Mouse (Mus musculus) layer of hippocampus, postnatal 36 days (tissue): ENCODE data around the gene Smarcc2. TPM values are rescaled to one million over a fixed set of nuclear protein-coding genes. Genes with fewer than 3 reads are reported as not detected.

Experiments used
- DNase-seq, 2 experiments: peaks; one replicate each; pipeline ENCODE4 v3.0.0; 2022
- total RNA-seq, 2 experiments: library from RNA; stranded (reverse); gene quantifications; 2 replicates each; pipeline ENCODE4 v1.2.3; 2021

The Smarcc2 gene
- total RNA-seq, result 100 to 1,000 TPM; 226 to 234 TPM

DNA sequence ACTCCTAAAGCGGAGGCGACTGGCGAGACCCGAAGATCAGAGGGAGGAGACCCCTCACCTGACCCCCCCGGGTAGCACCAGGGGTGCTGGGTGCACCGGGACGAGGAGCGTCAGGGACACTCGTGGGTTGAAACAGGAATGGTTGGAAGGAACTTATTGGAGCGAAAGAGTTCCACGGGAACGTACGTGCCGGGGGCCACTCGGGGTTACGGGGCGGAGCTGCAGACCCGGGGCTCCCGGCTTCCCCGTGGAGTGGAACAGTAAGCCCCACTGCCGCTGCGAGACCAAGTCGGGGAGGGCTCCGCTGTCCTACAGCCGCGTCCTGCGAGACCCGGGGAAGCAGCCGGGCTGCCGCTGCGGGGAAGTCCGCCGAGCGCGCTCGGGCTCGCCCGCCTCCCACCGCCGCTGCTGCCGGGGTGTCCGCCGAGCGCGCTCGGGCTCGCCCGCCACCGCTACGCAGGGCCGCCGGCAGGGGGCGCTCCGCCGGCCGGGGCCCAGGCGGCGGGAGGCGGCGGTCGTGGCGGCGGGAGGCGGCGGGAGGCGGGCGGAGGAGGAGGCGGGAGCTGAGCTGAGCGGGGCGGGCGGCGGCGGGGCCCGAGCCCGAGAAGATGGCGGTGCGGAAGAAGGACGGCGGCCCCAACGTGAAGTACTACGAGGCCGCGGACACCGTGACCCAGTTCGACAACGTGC, at the start of gene Smarcc2:
Gene Smarcc2, plus strand, starts transcription at position 530 of the 690 bp plus-strand sequence.
- peak; percentile 75 to 82 for DNase-seq

DNA sequence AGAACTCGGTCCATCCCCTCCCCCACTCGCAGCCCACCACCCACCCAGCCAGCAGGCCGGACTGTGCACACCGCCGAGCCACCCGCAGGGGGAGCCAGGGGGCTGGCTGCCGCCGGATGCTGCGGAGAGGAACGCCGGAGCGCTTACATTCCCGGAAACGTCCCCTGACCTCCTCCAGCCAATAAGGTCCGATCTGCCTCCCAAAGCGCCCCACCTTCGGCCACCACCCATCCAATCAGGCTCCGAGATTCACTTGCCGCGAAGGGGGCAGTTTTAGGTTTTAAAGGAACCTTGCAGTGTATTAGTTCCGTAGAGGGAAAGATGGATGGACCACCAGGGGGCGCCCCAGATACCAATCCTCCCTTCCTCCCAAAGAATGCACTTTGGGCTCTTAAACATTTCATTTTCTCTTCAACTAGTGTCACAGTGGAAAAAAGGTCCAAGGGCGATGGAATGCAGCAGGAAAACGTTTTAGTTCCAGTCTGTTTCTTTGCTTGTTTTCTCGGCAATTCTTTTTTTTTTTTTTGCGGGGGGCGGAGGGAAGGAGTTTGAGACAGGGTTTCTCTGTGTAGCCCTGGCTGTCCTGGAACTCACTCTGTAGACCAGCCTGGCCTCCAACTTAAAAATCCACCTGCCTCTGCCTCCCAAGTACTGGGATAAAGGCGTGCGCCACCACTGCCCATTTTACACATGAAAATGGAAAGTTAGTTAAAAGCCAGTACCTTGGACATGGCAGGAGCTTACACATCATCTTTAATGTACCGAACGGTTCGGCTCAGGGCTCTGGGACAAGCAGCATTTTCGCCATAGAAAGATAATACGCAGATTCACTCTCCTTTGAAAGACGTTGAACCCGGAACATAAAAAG, 49.1 kb upstream of the Smarcc2 start:
- peak; percentile 96 to 97 for DNase-seq

DNA sequence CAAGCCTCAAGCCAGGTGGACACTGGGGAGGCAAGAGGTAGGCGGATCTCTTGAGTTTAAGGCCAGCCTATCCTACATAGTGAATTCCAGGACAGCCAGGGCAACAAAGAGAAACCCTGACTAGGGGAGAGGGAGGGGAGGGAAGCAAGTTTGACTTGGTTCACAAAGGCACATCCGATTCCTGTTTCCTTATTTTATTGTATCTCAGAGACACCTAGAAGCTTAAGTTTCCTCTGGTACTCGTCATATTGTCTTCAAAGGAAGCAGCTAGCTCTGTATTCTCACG, 48.5 kb upstream of the Smarcc2 start:
- DNase-seq, result no peak

DNA sequence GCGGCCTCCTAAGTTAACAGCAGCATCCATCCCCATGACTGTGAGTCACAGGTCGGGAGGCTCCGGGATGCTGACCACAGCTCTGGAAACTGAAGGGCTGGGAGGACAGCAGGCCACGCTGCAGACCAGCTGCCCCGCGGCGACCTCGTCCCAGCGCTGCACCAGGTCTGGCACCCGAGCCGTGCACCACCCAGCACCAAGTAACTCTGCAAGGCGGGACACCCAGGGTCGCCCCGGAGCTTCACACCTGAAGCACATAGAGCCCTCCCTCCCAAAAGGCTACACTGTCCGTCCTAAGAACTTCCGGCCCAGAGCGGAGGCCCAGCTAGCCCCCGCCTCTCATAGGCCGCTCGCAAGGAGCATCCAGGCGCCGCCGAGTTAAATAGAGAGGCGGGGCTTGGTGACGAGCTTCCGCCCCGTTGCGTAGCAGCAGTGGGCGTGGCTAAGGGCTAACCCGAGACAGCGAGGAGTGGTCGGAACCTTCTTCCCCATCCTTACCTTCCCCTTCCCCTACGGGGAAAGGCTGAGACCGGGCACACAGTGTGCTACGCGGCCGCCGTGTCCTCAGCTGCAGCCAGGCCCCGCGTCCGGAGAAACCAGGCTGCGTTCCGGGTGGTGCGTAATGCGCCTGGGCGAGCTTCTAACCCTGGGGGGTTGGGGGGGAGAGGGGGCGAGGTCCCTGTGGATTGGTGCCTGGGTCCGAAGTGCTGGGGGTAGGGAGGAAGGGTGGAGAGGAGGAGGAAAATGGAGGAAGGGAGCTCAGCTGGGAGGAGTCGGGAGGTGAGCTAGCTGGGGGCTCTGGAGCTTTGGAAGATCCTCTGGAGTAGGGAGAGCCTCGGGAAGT, 47.6 kb upstream of the Smarcc2 start, which contains the start of the genes Nabp2 and Rnf41:
Gene Nabp2, minus strand, starts transcription at position 282 of the 844 bp plus-strand sequence.
Gene Rnf41, plus strand, starts transcription at position 447 of the 844 bp plus-strand sequence.
- peak; percentile 95 to 96 for DNase-seq

GRCm38 (mm10) chr10:128412055-128412381, 47.0 kb upstream of the Smarcc2 start:
- no peak for DNase-seq

GRCm38 (mm10) chr10:128412558-128412957, 46.5 kb upstream of the Smarcc2 start:
- no peak for DNase-seq

GRCm38 (mm10) chr10:128413076-128413475, 46.0 kb upstream of the Smarcc2 start:
- DNase-seq, result no peak

GRCm38 (mm10) chr10:128414848-128415247, 44.2 kb upstream of the Smarcc2 start:
- DNase-seq, result no peak

- DNase-seq, result no peak
Observed at GRCm38 (mm10) chr10:128422426-128422825, 36.6 kb upstream of the Smarcc2 start.

DNA sequence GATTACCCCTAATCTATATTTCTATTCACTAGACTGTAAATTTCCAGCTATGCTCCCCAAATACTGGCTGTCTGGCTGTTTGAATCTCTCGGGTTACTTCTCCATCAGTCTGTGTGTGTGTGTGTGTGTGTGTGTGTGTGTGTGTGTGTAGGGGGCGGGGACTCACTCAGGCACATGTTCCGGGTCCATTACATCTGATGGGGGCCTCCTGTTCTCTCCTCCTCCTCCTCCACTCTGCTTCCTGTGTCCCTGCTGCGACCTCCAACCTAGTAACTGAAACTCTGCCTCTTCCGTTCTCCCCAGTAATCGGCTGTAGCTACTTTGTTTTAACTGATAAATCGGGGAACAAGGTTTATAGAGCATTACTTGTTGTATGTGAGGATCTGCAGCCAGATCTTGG, 34.4 kb upstream of the Smarcc2 start:
- no peak for DNase-seq

- no peak for DNase-seq
Observed at GRCm38 (mm10) chr10:128425260-128425659, 33.8 kb upstream of the Smarcc2 start.

GRCm38 (mm10) chr10:128429052-128429451, 30.0 kb upstream of the Smarcc2 start:
- DNase-seq, result no peak

DNA sequence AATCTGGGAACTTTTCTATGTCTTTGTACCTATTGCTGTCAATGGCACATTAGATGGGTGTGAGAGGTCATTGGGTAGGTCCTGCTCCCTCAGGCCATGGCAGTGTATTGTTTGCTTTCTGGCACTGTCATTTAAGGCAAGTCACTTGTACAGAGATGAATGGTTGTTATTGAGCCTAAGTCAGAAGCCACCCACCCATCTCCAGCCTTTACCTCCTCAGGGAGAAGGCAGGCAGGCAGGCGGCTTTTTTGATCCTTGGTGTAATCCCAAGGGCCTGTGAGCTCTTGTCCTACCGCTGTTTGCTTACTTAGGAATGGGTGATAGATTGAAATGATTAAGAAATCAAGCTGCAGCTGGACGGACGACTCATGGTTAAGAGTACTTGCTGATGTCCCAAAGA, 29.6 kb upstream of the Smarcc2 start:
- no peak for DNase-seq

DNA sequence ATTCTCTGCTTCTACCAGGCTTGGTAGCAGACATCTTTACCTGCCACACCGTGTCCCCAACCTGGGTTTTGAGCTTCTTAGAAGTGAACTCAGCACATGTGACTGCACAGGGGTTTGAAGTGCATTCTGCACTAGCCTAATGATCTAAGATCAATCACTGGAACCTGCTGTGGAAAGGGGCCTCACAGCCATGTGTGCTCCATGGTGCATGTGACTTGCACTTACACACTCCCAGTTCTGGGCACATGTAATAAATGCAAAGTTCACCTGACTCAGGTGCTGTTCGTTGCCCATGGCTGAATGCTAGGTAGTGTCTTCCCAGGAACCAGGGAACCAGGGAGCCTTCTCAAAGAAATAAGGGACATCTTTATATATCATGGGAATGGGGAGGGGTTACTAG, 25.6 kb upstream of the Smarcc2 start:
- no peak for DNase-seq

DNA sequence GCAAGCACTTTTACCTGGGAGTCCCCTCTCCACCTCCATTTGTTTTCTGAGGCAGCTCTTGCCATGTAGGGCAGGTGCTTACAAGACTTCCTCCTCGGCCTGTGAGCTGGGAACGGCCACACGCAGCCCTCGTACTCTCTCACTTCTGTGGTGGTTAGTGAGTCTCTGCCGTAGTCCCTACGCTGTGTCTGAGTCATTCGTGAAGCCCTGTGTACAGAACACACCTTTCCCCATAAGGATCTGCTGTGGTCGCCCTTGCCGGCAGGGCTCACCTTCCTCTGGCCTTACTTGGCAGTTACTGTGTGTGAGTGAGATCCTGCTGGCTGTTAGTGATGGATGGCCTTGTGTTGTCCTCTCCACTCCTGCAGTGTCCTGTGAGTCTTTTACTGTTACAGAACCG, 24.4 kb upstream of the Smarcc2 start:
- no peak for DNase-seq

- DNase-seq, result no peak
Observed at GRCm38 (mm10) chr10:128435186-128435823, 23.7 kb upstream of the Smarcc2 start.

DNA sequence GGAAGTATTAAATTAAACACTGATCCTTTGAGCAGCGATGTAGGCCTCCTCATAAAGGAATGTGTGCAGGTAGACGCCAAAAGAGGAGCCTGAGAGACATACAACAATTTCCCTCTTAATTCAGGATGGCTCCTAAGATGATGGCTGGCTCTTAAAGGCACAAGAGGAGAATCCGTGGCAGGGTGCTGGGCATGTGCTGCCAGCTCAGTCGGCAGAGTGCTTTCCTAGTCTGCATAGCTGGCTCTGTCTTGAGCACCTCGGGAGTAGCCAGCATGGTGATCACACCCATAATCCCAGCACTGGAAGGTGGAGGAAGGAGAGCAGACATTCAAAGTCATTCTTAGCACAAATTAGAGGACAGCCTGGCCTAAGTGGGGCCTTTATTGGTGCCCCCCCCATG, 23.2 kb upstream of the Smarcc2 start:
- DNase-seq, result no peak

DNA sequence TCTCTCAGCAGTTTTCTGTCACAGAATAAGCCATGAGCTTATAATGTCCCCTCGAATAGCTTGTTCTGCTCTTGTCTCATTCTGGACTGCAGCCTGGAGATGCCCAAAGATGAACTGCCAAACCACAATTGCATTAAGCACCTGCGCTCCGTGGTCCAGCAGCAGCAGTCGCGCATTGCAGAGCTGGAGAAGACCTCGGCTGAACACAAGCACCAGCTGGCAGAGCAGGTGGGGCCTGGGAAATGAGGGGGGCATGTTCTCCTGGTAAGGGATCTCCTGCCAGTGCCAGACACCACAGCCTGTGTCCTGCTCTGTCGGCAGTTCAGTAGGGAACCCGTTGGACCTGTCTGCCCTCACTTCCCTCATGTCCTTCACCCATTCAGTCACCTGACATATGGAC, 22.7 kb upstream of the Smarcc2 start:
- no peak for DNase-seq

- peak in 1 of 2 experiments; percentile 48 for DNase-seq
Observed at GRCm38 (mm10) chr10:128438675-128439279, 20.3 kb upstream of the Smarcc2 start.

- DNase-seq, result no peak
Observed at GRCm38 (mm10) chr10:128440407-128440806, 18.6 kb upstream of the Smarcc2 start.

DNA sequence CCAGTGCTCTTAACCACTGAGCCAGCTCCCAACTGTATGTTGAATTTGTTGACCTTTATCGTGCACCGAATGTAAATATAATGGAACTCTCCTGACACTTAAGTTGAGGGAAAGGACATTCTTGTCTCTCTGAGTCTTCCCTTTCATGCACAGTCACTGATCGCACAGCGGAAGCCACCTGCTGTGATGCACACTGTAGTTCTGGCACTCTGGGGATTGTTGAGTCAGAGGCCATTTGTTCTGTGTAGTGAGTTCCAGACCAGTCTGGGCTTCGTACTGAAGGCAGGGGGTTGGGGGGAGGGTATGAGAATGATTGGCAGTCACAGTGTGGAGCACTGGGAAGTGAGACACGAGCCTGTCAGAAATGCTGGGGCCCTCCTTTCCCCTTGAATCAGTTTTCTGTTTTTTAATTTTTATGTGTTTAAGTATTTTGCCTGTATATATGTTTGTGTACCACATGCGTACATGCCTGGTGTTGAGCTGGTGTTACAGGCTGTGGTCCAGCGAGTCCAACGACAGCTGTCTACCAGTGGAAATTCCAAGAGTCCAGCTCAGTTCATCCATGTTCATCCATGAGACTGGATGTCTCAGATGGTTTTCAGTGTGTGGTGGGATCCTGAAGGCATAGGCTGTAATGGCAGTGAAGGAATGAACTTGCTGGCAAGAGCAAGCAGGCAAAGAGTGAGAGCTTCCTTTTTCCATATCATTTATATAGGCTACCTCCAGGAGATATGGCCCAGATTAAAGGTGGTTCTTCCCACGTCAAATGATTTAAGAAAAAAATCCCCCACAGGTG, 17.5 kb upstream of the Smarcc2 start:
- DNase-seq, result no peak
